Mouse (Mus musculus) spleen, adult 2 months (tissue): ENCODE measurements around the gene Cdk9.
A peak's percentile ranks its signal among the peaks of the same experiment; 100 is the strongest.

Experiments used
- CTCF ChIP-seq: fragments of 200-500 bp; IDR thresholded peaks from 2 replicates; pipeline ENCODE4 v1.5.1; 2011; ENCODE audit warnings: mild to moderate bottlenecking, inconsistent platforms; ENCODE audit not compliant: insufficient read depth, insufficient read length, insufficient replicate concordance; ENCODE audit errors: extremely low read depth
- POLR2A ChIP-seq: fragments of 200-500 bp; IDR thresholded peaks from 2 replicates; pipeline ENCODE4 v1.6.1; 2011; ENCODE audit warnings: low read depth, low read length, inconsistent platforms

DNA sequence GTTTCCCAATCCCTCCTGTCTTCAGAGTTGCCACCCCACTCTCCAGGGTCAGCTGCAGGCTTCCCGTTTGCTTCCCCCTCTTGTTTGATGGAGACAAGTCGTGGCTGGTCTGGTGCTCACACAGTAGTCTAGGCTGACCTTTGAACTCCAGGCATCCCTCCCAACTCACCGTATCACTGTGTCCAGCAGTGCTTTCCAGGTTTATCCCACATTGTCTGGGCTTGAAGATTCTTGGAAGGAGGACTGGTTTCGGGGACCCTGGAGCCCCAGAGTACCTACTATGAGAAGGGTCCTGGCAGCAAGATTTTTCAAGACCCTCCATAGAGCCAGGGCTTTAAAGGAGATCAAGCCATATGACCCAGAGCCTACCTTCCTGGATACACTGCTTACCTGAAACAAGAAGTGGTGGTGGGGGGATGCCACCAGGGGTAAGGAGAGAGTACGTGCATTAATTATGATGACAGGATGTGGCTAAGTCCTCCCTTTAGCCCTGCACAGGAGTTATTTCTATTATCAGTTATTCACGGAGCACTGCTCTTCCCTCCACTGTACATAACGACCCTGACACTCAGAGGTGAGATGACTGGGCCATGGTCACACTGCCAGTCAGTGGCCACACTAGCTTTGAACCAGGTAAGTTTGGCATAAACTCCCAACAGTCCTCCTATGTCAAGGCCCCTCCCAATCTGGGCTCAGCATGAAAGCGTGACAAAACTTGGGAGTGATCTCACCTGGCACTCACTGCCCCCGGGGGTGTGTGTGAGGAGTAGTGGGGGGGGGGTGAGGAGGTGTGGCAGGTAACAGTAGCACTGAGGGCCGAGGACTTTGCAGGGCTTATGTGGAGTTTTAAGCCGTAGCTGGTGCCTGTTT is 1.5 kb upstream of the Cdk9 start:
- TF ChIP-seq POLR2A, result 0 out of 2 replicates have a peak, but pooled peaks have one; percentile 1
- TF ChIP-seq CTCF, result no peak
